Mouse (Mus musculus) testis, postnatal 14 days (tissue): ENCODE results near the gene Gpbar1.
"Not testable (repeated sequence)": the region's sequence is repeated elsewhere in the genome, so short reads cannot be mapped to it uniquely, and the experiment has no call there.

ENCODE experiments used
- DNase-seq: peaks from one replicate; pipeline ENCODE4 v3.0.0; 2021; ENCODE audit warnings: low spot score

The Gpbar1 gene

DNA sequence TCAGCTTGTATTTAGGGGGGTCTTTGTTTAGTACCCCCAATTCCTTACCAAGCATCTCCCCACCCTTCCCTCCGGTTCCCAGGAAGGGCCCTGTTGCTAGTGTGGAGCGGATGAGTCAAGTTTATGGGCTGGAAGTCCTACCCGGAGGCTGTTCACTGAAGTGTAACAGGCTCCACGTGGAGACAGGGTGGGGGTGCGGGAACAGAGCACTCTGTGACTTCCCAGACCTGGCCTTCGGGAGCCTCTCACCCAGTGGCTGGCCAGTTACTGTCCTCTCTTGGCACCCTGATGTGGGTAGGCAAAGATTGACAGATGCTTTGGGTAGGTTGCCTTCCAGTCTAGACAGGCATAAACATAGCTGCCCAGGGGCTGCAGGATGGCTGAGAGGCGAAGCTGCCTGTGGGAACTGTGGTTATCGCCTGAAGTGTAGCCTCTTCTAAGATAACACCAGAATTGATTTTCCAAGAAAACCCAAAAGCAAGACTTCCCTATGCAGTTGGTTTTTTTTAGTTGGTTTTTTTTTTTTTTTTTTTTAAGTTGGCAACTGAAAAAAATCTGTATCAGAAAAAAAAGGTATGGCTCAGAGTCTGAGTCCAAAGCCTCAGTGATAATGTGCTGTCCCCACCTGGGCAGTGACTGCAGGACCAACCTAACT is 340 bp upstream of the Gpbar1 start:
- no peak for DNase-seq

DNA sequence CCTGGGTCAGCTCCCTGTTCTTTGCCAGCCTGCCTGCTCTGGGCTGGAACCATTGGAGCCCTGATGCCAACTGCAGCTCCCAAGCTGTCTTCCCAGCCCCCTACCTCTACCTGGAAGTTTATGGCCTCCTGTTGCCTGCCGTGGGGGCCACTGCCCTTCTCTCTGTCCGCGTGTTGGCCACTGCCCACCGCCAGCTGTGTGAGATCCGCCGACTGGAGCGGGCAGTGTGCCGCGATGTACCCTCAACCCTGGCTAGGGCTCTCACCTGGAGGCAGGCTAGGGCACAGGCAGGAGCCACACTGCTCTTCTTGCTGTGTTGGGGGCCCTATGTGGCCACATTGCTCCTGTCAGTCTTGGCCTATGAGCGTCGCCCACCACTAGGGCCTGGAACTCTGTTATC is 638 bp downstream of the Gpbar1 start:
- no peak for DNase-seq

DNA sequence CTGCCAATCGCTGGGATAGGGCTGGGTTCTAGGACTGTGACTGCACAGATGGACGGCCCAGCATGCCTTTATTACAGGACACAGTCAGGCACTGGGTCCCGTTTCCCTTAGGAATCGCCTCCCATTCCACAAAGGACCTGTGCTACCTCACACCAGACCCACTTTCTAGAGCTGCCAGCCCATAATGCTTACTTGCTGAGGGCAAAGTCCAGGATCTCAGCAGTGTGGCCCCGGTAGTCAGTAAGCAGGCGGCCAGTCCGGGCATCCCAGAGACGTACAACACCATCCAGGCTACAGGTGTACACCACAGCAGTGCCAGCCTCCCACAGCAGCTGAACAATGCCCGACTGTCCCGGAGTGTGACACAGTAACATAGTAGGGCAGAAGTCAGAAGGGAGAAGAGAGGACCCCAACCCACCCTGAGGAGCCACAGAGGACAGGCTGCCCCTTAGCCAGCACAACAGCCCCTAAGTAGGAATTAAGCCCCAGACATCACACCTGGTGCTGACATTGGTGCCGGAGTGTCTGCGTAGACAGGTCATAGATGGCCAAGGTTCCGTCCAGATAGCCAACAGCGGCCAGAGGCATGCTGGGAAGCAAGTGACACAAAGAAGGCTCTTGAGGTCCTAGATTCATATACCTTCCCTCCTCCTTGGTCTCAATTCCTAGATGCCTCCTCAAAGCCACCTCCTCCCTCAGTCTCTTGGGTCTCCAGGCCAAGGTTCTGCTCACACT is 2.4 kb downstream of the Gpbar1 start:
- no peak for DNase-seq

DNA sequence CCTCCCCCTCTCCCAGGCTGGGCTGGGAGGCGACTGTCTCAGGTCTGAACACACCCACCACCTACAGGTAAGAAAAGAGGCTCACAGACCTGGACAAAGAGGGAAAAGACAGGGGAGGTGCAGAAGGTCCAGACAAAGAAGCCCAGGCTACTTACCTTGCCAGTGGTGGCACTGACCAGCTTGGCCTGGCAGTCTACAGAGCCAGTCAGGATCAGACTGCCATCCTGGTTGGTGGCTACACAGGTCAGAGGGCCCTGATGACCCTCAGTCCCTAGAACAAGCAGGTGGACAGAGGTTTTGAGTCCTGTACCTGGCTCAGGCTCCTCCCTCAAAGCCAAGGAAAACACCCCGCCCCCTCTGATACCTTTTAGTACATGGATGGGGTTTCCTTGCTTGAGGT is 3.0 kb downstream of the Gpbar1 start:
- DNase-seq, result no peak

DNA sequence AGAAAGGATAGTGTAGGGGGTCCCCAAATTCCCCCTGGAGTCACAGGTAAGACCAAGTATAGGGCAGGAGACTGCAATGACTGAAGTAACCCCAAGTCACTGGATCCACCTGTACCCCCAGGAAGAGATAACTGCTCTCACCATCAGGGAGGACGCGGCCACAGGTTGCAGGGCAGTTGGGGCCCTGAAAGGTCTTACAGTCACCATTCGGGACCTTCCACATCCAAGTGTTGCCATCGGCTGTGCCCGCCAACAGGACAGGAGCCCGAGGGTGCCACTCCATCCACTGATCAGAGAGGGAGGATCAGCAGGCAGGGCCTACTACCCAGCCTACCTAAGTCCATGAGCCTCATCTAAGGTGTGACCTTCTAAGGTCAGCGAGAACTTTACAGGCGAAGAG is 3.5 kb downstream of the Gpbar1 start:
- DNase-seq, result no peak

DNA sequence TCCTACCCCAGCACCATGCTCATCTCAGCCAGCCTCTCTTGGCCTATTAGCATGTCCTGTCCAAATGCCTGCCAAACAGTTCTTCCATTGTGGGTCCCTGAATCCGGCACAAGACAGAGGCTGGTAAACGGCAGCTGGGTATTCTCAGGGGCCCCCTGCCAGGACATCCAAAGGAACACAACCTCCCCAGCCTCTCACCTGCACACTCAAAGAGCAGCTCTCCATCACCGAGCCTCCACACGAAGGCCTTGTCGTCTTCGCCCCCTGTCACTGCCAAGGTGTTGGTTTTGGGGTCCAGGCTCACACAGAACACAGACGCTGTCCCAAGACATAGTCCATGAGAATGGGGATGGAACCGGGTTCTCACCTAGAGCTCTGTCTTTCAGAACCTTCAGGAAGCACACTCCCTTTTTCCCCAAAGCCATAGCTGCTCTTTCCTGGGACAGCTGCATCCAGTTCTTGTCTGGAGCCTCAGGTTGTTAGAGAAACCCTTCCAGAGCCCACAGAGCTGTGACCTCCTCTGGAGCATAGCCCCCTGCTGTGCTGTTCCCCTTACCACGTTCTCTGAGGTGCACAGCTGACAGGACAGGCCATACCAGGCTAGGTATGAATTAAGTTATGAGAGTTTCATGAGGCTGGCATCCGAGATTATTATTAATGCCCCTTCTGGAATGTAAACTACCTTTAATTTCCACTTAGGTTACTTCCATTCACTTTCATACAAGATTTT is 4.7 kb downstream of the Gpbar1 start:
- DNase-seq, result no peak

DNA sequence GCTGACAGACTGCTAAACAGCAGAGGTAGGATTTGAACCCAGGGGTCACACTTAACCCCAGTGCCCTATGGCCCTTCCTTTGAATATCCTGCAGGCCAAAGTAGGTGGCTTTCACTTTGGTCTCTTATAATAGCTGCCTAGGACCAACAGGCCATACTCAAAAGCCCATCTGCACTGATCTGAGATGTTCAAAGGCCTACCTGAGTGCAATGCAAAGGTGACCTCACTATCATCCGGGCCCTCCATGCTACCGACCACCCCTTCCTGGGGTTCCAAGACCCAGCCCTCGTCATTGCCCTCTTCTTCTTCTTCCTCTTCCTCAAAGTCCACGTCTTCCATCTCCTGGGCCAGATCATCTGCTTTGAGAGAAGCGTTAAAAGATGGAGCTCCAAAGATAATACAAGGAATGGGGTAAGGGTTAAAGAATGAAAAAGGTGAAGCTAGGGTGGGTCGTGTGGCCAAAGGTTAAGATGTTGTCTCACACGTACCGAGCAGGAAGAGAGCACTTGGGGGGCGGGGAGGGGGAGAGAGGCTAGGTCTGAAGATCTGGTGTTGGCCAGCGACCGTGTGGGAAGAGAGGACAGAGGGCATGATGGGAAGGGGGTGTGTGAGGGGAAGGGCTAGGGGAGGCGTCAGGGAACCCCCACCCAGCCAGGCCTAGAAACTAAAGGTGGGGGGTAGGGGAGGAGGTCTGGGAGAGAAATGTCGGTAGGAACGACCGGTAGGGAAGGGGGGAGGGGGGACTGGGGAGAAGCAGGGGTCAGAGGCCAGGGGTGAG is 5.5 kb downstream of the Gpbar1 start:
- DNase-seq, result peak; percentile 80

DNA sequence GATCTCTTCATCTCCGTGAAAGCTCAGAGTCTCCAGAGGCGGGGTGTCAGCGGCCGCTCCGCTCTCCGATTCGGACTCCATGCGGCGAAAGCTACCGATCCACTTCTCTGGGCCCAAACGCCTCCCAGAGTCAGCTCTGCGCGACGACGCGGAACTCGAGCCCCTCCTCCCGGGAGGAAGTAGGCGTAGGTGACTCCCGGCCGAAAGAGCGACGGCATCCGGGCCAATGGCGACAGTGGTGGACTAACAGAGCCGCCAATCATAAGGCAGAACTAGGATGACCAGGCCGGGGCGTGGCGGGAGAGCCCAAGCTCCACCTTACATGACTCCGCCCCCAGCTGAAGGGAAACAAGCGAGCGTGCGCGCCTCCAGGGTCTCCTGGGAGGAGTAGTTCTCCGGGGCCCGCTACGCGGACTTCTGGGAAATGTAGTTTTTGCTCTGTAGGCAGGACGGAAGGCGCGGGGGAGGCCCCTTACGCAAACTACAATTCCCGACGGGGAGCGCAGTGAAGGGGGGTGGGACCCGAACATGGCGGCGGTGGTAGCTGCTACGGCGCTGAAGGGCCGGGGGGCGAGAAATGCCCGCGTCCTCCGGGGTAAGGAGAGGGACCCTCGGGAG is 6.3 kb downstream of the Gpbar1 start, which contains the start of the genes Aamp and Pnkd:
Gene Aamp (minus strand): TSS at position 196 of the 618 bp plus-strand sequence.
Gene Pnkd (plus strand): TSS at position 388 of the 618 bp plus-strand sequence.
- DNase-seq, result peak; percentile 100

DNA sequence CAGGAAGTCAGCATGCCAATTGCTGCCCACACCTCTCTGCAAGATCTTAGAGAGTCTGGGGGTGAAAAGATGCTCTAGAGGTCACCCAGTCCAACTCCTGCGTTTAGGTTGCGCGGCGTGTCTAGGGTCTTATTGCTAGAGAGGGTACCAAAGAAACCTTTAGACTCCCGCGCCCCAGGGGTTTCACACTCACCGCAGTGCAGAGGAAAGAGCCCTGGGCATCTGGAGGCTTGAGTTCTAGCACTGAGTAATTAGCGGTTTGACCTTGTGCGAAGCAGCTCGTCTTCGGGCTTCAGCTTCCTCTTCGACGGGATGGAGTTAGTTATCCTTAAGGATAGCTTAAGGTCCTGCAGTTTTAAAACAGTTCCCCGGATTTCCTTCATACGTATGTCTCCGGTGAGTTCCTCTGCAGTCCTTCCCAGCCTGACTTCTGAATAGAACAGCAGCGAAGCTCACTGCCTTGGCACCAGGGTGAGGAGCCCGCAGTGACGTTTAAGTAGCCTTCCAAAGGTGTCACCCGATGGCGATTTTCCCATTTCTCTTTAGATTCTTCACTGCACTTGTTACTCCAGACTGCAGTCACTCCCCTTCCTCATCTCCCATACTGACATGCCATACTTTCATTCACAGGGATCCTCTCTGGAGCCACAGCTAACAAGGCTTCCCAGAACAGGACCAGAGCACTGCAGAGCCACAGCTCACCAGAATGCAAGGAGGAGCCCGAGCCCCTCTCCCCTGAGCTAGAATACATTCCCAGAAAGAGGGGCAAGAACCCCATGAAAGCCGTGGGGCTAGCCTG is 7.1 kb downstream of the Gpbar1 start:
- no peak for DNase-seq

DNA sequence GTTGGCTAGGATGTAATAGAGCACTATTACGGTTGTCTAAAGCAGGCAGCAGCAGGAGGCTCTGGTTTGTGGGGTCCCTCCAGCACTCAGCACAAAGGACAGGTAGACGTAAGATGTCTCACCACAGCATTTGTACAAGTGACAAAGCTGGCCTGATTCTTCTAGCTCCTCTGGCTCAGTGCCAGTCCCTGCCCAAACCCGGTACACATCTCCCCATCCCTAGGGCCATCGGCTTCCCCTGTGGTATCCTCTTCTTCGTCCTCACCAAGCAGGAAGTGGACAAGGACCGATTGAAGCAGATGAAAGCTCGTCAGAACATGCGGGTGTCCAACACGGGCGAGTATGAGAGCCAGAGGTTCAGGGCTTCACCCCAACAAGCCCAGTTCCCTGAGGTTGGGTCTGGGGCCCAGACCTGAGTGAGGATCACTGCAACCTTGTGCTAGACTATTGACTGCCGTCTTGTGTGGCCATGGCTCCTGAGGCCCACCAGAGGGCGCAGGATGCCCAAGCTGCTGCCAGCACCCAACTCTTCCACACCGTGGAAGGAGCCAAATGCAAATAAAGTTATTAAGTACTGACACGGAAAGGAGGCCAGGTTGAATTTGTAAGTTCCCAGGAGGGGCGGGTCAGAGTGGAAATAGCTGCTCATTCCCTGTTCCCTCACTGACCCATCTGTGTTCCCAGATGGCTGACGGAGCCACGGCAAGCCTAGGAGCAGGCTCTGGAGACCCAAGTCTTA is 8.7 kb downstream of the Gpbar1 start:
- not testable (repeated sequence) for DNase-seq

DNA sequence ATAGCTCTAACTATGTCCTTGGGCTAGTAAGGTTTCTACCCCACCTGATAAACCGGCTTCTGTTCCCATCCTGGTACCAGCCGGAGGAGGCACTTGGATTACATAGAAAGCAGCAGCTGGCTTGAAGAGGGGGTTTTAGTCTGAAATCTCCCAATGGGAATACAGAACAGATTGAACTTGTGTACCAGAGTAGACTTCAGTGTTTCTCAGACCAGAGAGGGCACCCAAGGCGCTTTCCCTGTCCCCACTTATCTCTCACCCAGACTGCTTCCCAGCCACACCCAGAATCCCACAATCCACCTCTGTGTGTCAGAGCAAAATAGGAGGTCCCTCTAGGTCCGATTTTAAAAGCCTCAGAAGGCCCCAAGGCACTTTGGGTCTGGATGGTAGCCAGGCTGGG is 10.0 kb downstream of the Gpbar1 start:
- DNase-seq, result no peak

DNA sequence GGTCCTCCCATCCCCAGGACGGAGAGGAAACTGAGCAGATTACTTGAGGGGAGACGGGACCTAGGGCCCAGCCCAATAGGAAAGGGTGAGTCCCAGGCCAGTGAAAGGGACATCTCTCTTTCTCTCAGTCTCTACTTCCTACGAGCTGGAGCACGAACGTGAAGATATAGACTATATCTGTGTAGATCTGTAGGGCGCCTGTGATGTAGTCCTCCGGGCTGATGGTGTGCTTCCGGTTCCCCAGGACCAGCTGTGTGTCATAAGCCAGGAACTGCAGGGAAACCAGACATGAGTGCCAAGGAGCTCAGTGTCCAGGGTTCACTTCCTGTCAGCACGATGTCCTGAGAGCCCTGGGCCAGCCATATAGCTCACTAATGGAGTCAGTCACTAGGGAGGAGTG is 10.9 kb downstream of the Gpbar1 start:
- no peak for DNase-seq

DNA sequence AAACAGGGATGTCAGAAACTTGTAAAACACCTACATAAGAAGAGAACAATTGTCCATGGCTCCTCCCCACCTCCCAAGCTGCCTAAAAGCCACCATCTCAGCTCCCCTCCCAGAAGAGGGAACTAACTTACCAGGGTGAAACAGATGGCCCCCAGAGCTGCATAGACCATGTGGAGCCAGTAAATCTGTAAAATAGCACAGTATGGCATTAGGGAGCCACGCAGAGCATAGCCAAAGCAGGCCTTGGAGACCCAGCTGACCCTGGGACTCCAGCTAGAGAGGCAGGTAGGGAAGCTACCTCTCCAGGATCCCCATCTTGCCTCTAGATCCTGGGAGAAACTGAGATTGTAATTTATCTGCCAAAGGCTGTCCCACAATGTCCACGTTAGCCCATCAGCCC is 11.4 kb downstream of the Gpbar1 start:
- DNase-seq, result no peak

DNA sequence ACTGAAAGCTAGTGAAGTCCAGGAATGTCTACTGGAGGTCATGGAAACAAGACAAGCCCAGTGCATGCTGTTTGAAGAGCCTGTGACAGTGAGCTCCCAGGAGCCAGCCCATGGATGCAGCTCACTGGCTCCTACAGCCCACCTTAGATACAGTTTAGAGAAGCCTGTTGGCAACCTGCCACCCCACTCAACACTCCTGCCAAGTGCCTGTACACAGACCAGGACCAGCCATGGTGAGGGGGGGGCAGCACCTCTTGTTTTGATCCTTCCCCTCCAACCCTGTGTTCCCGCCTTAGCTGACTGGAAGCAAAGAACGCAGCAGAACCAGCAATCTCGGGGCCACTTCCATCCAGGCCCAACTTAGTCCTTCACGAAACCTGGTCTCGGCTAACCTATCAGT is 11.8 kb downstream of the Gpbar1 start:
- no peak for DNase-seq

DNA sequence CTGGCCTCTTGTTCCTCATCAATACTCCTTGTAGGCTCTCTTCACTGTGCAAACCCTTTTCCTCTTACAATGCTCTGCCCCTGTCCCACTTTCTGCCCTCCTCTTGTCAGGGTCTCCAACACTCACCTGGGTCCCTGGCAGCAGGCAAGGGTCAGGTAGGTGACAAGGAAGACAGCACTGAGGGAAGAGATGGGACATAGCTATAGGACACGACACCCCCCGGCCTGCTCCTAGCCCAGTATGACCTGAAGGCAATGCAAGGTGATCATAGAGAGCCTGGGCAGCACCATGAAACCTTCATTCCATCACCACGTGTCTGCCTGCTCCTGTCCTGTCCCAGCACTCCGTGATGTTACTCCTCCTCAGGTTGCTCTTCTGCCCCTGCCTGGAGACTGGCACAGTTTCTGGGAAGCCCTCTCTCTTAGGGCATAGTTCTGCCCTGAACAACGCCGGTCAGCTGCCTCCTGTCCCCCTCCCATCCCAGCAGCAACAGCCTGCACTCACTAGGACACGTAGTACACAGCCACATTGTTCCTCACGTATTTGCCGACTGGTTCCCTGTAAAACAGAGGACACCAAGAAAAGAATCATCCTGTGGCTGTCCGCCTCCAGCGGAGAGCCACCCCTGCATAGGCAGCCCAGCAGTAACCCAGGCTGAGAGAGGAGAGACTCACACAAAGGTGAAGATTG is 14.1 kb downstream of the Gpbar1 start:
- DNase-seq, result no peak

DNA sequence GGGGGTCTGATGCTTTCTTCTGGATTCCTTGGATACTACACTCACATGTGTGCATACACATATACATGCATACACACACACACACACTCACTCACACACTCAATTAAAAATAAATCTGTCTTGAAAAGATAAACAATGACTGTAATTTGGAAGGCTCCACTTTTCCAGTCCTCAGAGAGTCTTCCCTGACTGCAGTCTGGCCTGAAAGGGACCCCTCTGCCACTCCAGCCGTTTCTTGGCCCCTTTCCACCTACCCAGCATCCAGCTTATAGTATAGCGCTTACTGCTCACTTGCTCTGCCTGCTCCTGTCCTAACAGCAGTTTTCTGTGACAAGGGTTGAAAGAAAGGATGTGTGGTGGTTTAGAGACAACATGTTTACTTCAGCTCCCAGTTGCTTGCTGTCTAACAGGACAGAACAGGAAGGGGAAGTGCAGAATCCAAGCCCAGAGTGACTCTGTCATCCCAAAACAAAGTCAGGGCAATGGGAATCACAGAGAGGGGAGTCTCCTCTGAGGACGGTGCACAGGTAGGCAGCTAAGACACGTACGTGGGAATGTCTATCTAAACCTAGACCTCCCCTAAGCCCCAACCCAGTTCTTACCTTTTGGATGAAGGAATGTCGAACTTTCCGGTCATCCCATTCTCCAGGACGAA is 15.1 kb downstream of the Gpbar1 start:
- no peak for DNase-seq

DNA sequence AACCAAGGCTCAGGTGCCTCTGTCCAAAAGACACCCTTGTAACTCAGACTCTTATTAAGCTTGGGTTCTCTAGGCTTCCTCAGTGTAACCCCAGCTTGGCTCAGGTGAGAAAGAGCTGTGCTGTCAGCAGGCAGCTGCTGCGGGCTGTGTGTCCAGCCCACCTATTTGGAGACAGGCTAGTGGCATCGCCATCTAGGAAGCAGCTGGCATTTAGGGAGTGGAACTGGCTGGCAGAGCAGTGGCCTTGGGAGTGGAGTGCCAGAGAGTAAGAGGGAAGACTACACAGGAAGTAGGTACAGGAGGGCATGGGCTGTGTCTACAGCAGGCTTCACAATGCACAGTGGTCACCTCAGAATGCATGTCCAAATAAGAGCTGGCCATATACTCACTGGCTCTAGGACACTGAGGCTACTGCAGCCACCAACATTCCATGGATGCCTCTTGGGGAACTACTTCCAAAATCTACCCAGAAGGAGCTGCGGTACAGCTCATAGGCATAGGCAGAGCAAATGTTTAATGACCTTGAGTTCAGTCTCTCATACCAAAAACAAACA is 15.8 kb downstream of the Gpbar1 start:
- no peak for DNase-seq

DNA sequence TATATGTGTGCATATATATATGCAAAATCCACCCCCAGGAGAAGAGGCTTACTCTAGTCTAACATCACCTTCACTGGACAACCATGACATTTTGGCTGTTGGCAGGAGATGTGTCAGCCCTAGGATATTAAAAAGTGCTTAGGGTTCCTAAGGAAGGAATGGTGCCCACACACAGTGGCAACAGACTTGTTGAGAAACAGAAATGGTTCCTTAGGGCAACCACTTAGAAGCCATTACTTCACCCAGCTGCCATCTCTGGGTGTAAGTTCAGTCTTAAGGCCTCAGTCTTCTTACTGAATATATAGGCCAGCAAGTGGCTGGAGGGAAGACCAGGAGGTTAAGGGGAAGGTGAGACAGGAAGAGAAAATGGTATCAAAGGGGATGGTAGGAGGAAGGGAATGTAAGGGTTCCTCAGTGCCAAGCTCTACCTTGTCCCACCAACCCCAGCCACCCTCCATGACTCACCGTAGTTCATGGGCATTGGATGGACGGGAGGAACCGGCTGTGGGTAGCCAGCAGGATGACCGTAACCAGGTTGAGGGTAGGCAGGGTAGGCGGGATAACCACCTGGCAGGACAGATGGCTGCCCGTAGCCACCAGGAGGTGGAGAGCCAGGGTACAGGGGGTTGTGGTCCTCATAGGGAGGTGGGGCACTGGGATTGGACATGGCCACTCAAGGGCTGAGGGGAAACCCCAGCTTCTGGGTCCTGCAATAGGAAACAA is 16.5 kb downstream of the Gpbar1 start:
- DNase-seq, result no peak
